Mouse (Mus musculus) midbrain, embryonic 11.5 days (tissue): ENCODE measurements around the gene Miga2. TPM values are rescaled to one million over a fixed set of nuclear protein-coding genes. Genes with fewer than 3 reads are reported as not detected.
"Not testable (repeated sequence)": the region's sequence is repeated elsewhere in the genome, so short reads cannot be mapped to it uniquely, and the experiment has no call there.

Experiments used
- ATAC-seq: fragments of 200-750 bp; cut with Nextera tagmentation; 2 replicates; pipeline ENCODE4 v1.8.0; 2017; ENCODE audit warnings: moderate TSS enrichment, moderate library complexity; ENCODE audit not compliant: low FRiP score
- DNase-seq: peaks from one replicate; pipeline ENCODE4 v3.0.0; 2015; ENCODE audit warnings: low spot score; ENCODE audit errors: missing footprints
- H3K27ac ChIP-seq: fragments of 300-500 bp; sonication (generic); 2 replicates; pipeline ENCODE4 v1.5.1; 2014; ENCODE audit warnings: low read depth, low read length
- H3K27me3 ChIP-seq: fragments of 300-500 bp; sonication (generic); 2 replicates; pipeline ENCODE4 v1.6.1; 2014; ENCODE audit warnings: mild to moderate bottlenecking, low read length, moderate library complexity, mixed read lengths; ENCODE audit not compliant: control insufficient read depth, insufficient read depth
- H3K36me3 ChIP-seq: fragments of 300-500 bp; sonication (generic); 2 replicates; pipeline ENCODE4 v1.6.1; 2014; ENCODE audit warnings: mild to moderate bottlenecking, low read length, moderate library complexity, mixed read lengths; ENCODE audit not compliant: control insufficient read depth, insufficient read depth
- H3K4me1 ChIP-seq: fragments of 300-500 bp; sonication (generic); 2 replicates; pipeline ENCODE4 v1.6.1; 2014; ENCODE audit warnings: low read length; ENCODE audit not compliant: control insufficient read depth, insufficient read depth
- H3K4me2 ChIP-seq: fragments of 300-500 bp; sonication (generic); 2 replicates; pipeline ENCODE4 v1.6.1; 2014; ENCODE audit warnings: mild to moderate bottlenecking, moderate library complexity
- H3K4me3 ChIP-seq: fragments of 300-500 bp; sonication (generic); 2 replicates; pipeline ENCODE4 v1.5.1; 2014; ENCODE audit warnings: low read depth, low read length
- H3K9ac ChIP-seq: fragments of 300-500 bp; sonication (generic); 2 replicates; pipeline ENCODE4 v1.6.1; 2014; ENCODE audit warnings: low read length
- H3K9me3 ChIP-seq: fragments of 300-500 bp; sonication (generic); 2 replicates; pipeline ENCODE4 v1.6.1; 2016; ENCODE audit warnings: low read length; ENCODE audit not compliant: control insufficient read depth
- WGBS: fragments of 180-500 bp; shearing (Covaris S2); extraction: QIAGEN DNeasy Blood & Tissue Kit; methylation state at CpG from one replicate; pipeline ENCODE4 v1.1.7; 2014; 5-methylcytosine and 5-hydroxymethylcytosine counted together
- polyA plus RNA-seq: library from polyadenylated mRNA; unstranded; fragments of >200 nt; fragmentation: Nextera tagmentation; extraction: Ambion mirVana; gene quantifications from 2 replicates; pipeline ENCODE4 v1.2.1, GENCODE M21; 2014

The Miga2 gene
- polyA plus RNA-seq, 1 experiment from 2014 or later = 16.6 TPM

GRCm38 (mm10) chr2:30409454-30410176 lies 45.6 kb downstream of the Miga2 start:
- Histone ChIP-seq H3K9me3 (no peaks in the 10 kb centered on the region), H3K27ac (no peak overlapping the region), H3K36me3 (no peaks in the 10 kb centered on the region), H3K9ac (no peak overlapping the region), H3K4me2 (no peak overlapping the region), H3K4me3 (no peak overlapping the region), H3K4me1 (peaks cover 3% of the 10 kb centered on the region; the same call in 1 of the 2 replicates), H3K27me3 (no peaks in the 10 kb centered on the region)
- ATAC-seq = no peak
- 92% methylated on average over 5 of the region's 5 CpGs for WGBS
- no peak for DNase-seq

DNA sequence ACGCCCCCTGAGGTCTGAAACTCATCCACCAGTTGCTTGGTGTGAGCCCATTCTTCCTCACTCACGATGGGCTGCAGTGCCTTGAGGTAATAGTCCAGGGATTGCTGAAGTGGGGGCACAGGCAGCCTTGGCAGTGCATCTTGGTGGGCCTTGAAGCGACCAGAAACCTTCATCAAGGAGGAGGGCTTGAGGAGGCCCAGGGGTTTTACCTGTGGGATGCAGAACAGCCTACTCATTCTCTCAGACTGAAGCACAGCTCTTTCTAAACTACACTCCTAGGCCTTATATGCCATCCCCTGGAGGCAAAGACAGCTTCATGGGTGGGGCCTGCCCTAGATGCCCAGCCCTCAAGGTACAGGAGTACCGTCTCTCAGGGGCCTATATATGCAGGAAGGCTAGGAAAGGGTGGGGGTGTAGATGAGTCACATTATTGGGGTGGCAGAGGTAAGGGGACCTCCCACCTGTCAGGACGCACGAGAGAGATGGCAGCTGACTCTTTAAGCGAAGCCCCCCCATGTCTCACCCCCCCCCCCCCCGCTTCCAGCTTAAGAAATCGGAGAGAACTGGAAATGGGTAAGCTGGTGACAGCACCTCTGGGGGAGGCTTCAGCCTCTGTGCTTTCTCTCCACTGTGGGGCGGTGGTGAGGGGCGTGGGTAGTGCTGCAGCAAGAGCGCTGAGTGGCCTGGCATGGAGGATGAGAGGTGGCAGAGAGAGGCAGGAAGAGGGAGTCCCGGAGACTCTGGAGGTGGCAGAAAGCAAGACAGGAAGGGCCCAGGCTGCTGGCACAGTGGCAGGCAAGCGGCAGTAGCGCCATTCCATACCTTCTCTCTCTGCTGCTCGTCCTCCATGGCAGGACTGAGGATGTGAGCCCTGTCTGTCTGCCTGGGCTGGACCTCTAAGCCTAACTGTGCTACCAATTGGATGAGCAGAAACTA lies 49.3 kb downstream of the Miga2 start:
- Histone ChIP-seq H3K9me3 (no peaks in the 10 kb centered on the region), H3K4me2 (no peak overlapping the region), H3K9ac (peak overlapping the region; percentile 16; the same call in 1 of the 2 replicates), H3K36me3 (no peaks in the 10 kb centered on the region), H3K4me3 (no peak overlapping the region), H3K27me3 (no peaks in the 10 kb centered on the region), H3K27ac (no peak overlapping the region), H3K4me1 (peaks cover 14% of the 10 kb centered on the region; the same call in 1 of the 2 replicates)
- DNase-seq (no peak), ATAC-seq (no peak)
- 76% methylated on average over 16 of the region's 16 CpGs for WGBS

DNA sequence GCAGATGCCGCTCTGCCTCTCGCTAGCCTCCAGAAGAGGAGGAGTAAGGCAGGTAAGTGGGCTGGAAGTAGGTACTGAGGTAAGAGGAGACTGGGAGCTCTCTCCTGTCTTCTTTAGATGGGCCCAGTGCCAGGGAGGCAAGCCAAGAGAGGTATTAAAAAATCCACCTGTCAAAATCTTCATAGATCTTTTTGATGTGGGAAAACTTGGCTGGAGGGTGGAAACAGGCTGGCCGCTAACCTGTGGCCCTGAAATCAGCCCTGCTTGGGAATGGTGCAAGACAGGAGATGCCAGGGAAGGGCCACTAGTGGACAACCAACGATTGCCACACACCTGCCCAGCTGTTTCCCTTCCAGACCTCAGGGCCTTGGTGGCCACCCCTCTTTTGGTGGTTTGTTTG lies 50.1 kb downstream of the Miga2 start:
- H3K4me1 ChIP-seq = peaks cover 22% of the 10 kb centered on the region; the same call in 1 of the 2 replicates
- no peaks in the 10 kb centered on the region for H3K9me3 ChIP-seq
- no peak overlapping the region for H3K4me2 ChIP-seq
- H3K4me3 ChIP-seq = no peak overlapping the region
- H3K27me3 ChIP-seq = no peaks in the 10 kb centered on the region
- no peak overlapping the region for H3K9ac ChIP-seq
- H3K27ac ChIP-seq = no peak overlapping the region
- H3K36me3 ChIP-seq = no peaks in the 10 kb centered on the region
- ATAC-seq = no peak
- no peak for DNase-seq
- WGBS = 87% methylated on average over 4 of the region's 4 CpGs

DNA sequence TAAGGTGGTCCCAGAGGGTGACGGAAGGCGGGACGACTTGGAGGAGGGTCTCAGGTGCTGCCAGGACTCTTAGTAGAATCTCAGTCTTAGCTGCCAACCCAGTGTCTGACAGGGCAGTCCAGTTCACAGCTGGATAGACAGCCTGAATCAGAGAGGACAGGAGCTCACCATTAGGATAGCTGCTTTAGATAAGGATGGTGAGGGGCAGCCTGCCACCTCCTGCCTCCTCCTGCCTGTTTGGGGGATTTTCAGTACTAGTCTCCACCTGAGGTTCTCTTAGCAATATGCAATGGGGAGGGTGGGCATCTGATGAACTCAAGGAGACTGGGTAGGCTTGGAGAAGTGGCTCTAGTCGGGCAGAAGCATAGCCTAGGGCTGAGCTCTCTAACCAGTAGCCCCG lies 50.6 kb downstream of the Miga2 start:
- Histone ChIP-seq H3K4me3 (peak overlapping the region; percentile 71), H3K4me2 (peak overlapping the region; percentile 72), H3K27ac (no peak overlapping the region), H3K9me3 (no peaks in the 10 kb centered on the region), H3K9ac (peak overlapping the region; percentile 95), H3K36me3 (no peaks in the 10 kb centered on the region), H3K4me1 (peaks cover 24% of the 10 kb centered on the region; the same call in 1 of the 2 replicates), H3K27me3 (no peaks in the 10 kb centered on the region)
- DNase-seq (no peak), ATAC-seq (no peak)
- 50% methylated on average over 5 of the region's 5 CpGs for WGBS

- peak within 1 kb of the TSS; percentile 71 for H3K4me3 ChIP-seq
- no peaks in the 10 kb centered on the region for H3K27me3 ChIP-seq
- peaks cover 24% of the 10 kb centered on the region; the same call in 1 of the 2 replicates for H3K4me1 ChIP-seq
Observed at GRCm38 (mm10) chr2:30415157-30415935, 51.3 kb downstream of the Miga2 start, which contains the start of gene Crat. Crat (minus strand) TSS chr2:30415813.

DNA sequence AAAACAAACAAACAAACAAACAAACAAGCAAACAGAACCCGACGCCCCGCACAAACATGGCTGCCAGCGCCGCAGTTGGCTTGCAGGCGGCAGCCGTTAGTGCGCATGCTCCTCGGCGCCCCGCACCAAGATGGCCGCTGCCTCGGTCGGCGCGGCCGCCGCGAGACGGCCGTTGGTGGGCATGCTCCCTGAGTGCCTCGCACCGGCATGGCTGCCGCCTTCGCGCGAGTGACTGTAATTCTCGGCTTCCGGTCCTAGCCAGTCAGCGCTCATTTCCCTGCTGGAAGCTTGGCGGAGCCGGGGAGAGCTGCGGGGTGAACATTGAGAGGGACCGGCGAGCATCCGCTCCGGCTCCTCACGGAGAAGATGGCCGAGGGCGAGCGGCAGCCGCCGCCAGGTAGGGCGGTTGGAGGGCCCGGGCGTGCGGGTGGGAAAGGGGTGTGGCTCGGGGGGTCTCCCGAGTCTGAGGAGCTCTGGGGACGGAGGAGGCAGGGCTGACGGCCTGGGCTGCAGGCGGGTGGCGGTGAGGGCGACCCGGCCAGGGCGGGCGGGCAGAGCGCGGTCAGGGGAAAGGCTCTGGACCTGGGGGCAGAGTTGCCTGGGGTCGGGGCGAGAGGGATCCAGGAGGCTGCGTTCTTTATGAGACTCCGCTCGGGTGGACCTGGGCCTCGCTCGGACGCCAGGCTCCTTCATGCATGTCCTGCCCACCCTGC lies 52.1 kb downstream of the Miga2 start, which contains the start of gene Ptpa:
Ptpa (plus strand) TSS at position 104 of the 713 bp plus-strand sequence.
- H3K4me3 ChIP-seq = peak within 1 kb of the TSS; percentile 71
- peak within 1 kb of the TSS; percentile 95 for H3K9ac ChIP-seq
- no peaks in the 10 kb centered on the region for H3K27me3 ChIP-seq
- H3K4me2 ChIP-seq = peak within 1 kb of the TSS; percentile 72
- H3K4me1 ChIP-seq = peaks cover 24% of the 10 kb centered on the region; the same call in 1 of the 2 replicates
- H3K36me3 ChIP-seq = no peaks in the 10 kb centered on the region
- DNase-seq (peak; percentile 99), ATAC-seq (peak; percentile 94)
- WGBS = under 1% methylated on average over 65 of the region's 67 CpGs
- no peaks in the 10 kb centered on the region for H3K9me3 ChIP-seq
- H3K27ac ChIP-seq = peak within 1 kb of the TSS; percentile 94

More at GRCm38 (mm10) chr2:30415157-30415935, 51.3 kb downstream of the Miga2 start, which contains the start of gene Crat:
- Histone ChIP-seq H3K9ac (peak within 1 kb of the TSS; percentile 95), H3K4me2 (peak within 1 kb of the TSS; percentile 72), H3K36me3 (no peaks in the 10 kb centered on the region), H3K9me3 (no peaks in the 10 kb centered on the region), H3K27ac (peak within 1 kb of the TSS; percentile 94)
- WGBS = 1% methylated on average over 58 of the region's 58 CpGs
- ATAC-seq (peak; percentile 93), DNase-seq (peak; percentile 97)

- Histone ChIP-seq H3K36me3 (no peaks in the 10 kb centered on the region), H3K27me3 (no peaks in the 10 kb centered on the region), H3K9me3 (no peaks in the 10 kb centered on the region), H3K4me1 (peaks cover 24% of the 10 kb centered on the region; the same call in 1 of the 2 replicates), H3K9ac (peak overlapping the region; percentile 95), H3K4me3 (peak overlapping the region; percentile 71), H3K4me2 (peak overlapping the region; percentile 72), H3K27ac (peak overlapping the region; percentile 94)
- DNase-seq = peak; percentile 93
- 2% methylated on average over 7 of the region's 7 CpGs for WGBS
- ATAC-seq = no peak
Observed at GRCm38 (mm10) chr2:30416649-30416965, 52.6 kb downstream of the Miga2 start.

DNA sequence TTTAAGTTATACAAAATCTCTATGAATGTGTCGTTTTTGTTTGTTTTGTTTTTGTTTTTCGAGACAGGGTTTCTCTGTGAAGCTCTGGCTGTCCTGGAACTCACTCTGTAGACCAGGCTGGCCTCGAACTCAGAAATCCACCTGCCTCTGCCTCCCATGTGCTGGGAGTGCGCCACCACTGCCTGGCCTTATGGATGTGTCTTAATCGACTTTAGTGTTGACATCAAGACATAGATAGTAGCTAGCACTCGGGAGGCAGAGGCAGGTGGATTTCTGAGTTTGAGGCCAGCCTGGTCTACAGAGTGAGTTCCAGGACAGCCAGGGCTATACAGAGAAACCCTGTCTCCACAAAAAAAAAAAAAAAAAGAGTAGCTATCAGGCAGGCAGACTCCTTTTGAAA lies 53.1 kb downstream of the Miga2 start:
- H3K27ac ChIP-seq, H3K9ac ChIP-seq, H3K36me3 ChIP-seq, ATAC-seq, DNase-seq, H3K27me3 ChIP-seq, H3K9me3 ChIP-seq: not testable (repeated sequence)
- Histone ChIP-seq H3K4me3 (peak overlapping the region; percentile 71), H3K4me2 (peak overlapping the region; percentile 72), H3K4me1 (peaks cover 24% of the 10 kb centered on the region; the same call in 1 of the 2 replicates)
- 77% methylated on average over 6 of the region's 6 CpGs for WGBS
